Mouse (Mus musculus): ENCODE data around the gene Lrrk2. TPM values are rescaled to one million over a fixed set of nuclear protein-coding genes. Genes with fewer than 3 reads are reported as not detected.

Lrrk2 gene
- polyA plus RNA-seq, 1 experiment from 2014 or later, result 6.4 TPM

- no peak for ATAC-seq (ENCODE audit: insufficient number of reproducible peaks, insufficient read depth, low FRiP score, low TSS enrichment)
- no peaks in the 10 kb centered on the region for H3K36me3 ChIP-seq
- no peak overlapping the region for H3K9ac ChIP-seq
- no peak overlapping the region for H3K4me3 ChIP-seq
- no peaks in the 10 kb centered on the region for H3K27me3 ChIP-seq
- H3K4me2 ChIP-seq (replicated peaks), result no peak overlapping the region
- H3K4me1 ChIP-seq, result no peaks in the 10 kb centered on the region
- no peaks in the 10 kb centered on the region for H3K9me3 ChIP-seq
- no peak overlapping the region for H3K27ac ChIP-seq
- 87% methylated on average over 7 of the region's 7 CpGs for WGBS
These were observed 21.5 kb upstream of the Lrrk2 start for GRCm38 (mm10) chr15:91651493-91651892.

- no peaks in the 10 kb centered on the region for H3K36me3 ChIP-seq
- WGBS, result 87% methylated on average over 6 of the region's 6 CpGs
- no peak for ATAC-seq (ENCODE audit: insufficient number of reproducible peaks, insufficient read depth, low FRiP score, low TSS enrichment)
- H3K9me3 ChIP-seq, result no peaks in the 10 kb centered on the region
- H3K27me3 ChIP-seq, result no peaks in the 10 kb centered on the region
- no peak overlapping the region for H3K9ac ChIP-seq
- no peak overlapping the region for H3K27ac ChIP-seq
- no peak overlapping the region for H3K4me3 ChIP-seq
- no peak overlapping the region for H3K4me2 ChIP-seq (replicated peaks)
- H3K4me1 ChIP-seq, result no peaks in the 10 kb centered on the region
These were observed 14.7 kb upstream of the Lrrk2 start for GRCm38 (mm10) chr15:91658227-91658626.

- 86% methylated on average over 6 of the region's 6 CpGs for WGBS
- no peak for ATAC-seq (ENCODE audit: insufficient number of reproducible peaks, insufficient read depth, low FRiP score, low TSS enrichment)
- Histone ChIP-seq H3K9me3 (no peaks in the 10 kb centered on the region), H3K27me3 (no peaks in the 10 kb centered on the region), H3K9ac (no peak overlapping the region), H3K4me2 (replicated peaks) (no peak overlapping the region), H3K36me3 (no peaks in the 10 kb centered on the region), H3K4me1 (no peaks in the 10 kb centered on the region), H3K4me3 (no peak overlapping the region), H3K27ac (no peak overlapping the region)
These were observed 12.5 kb upstream of the Lrrk2 start for GRCm38 (mm10) chr15:91660277-91661078.

GRCm38 (mm10) chr15:91661079-91661369 lies 12.0 kb upstream of the Lrrk2 start:
- Histone ChIP-seq H3K27ac (no peak overlapping the region), H3K4me3 (no peak overlapping the region), H3K9me3 (no peaks in the 10 kb centered on the region), H3K4me1 (no peaks in the 10 kb centered on the region), H3K36me3 (no peaks in the 10 kb centered on the region), H3K27me3 (no peaks in the 10 kb centered on the region), H3K4me2 (replicated peaks) (no peak overlapping the region), H3K9ac (no peak overlapping the region)
- ATAC-seq (ENCODE audit: insufficient number of reproducible peaks, insufficient read depth, low FRiP score, low TSS enrichment), result no peak
- 81% methylated on average over 6 of the region's 6 CpGs for WGBS

- H3K27me3 ChIP-seq, result no peaks in the 10 kb centered on the region
- 82% methylated on average over 10 of the region's 10 CpGs for WGBS
These were observed 8.3 kb upstream of the Lrrk2 start for GRCm38 (mm10) chr15:91664586-91665132.

GRCm38 (mm10) chr15:91665530-91665929 lies 7.4 kb upstream of the Lrrk2 start:
- no peak overlapping the region for H3K27ac ChIP-seq
- no peaks in the 10 kb centered on the region for H3K36me3 ChIP-seq
- WGBS, result 89% methylated on average over 6 of the region's 6 CpGs
- no peak overlapping the region for H3K4me3 ChIP-seq
- H3K4me2 ChIP-seq (replicated peaks), result no peak overlapping the region
- H3K9ac ChIP-seq, result no peak overlapping the region
- H3K27me3 ChIP-seq, result no peaks in the 10 kb centered on the region
- ATAC-seq (ENCODE audit: insufficient number of reproducible peaks, insufficient read depth, low FRiP score, low TSS enrichment), result no peak
- no peaks in the 10 kb centered on the region for H3K9me3 ChIP-seq
- H3K4me1 ChIP-seq, result no peaks in the 10 kb centered on the region

More at GRCm38 (mm10) chr15:91664586-91665132, 8.3 kb upstream of the Lrrk2 start:
- Histone ChIP-seq H3K4me2 (replicated peaks) (no peak overlapping the region), H3K27ac (no peak overlapping the region), H3K9me3 (no peaks in the 10 kb centered on the region), H3K9ac (no peak overlapping the region), H3K4me1 (no peaks in the 10 kb centered on the region), H3K36me3 (no peaks in the 10 kb centered on the region), H3K4me3 (no peak overlapping the region)
- ATAC-seq (ENCODE audit: insufficient number of reproducible peaks, insufficient read depth, low FRiP score, low TSS enrichment), result no peak

GRCm38 (mm10) chr15:91671216-91671615 lies 1.8 kb upstream of the Lrrk2 start:
- H3K9ac ChIP-seq, result no peak overlapping the region

GRCm38 (mm10) chr15:91671987-91672386 lies 988 bp upstream of the Lrrk2 start:
- WGBS, result 68% methylated on average over 5 of the region's 5 CpGs
- Histone ChIP-seq H3K9ac (no peak overlapping the region), H3K27me3 (no peaks in the 10 kb centered on the region), H3K9me3 (no peaks in the 10 kb centered on the region), H3K4me1 (no peaks in the 10 kb centered on the region), H3K4me2 (replicated peaks) (no peak overlapping the region), H3K4me3 (no peak overlapping the region), H3K36me3 (no peaks in the 10 kb centered on the region), H3K27ac (no peak overlapping the region)
- ATAC-seq (ENCODE audit: insufficient number of reproducible peaks, insufficient read depth, low FRiP score, low TSS enrichment), result no peak

More at GRCm38 (mm10) chr15:91671216-91671615, 1.8 kb upstream of the Lrrk2 start:
- Histone ChIP-seq H3K9me3 (no peaks in the 10 kb centered on the region), H3K27me3 (no peaks in the 10 kb centered on the region), H3K4me1 (no peaks in the 10 kb centered on the region), H3K36me3 (no peaks in the 10 kb centered on the region), H3K27ac (no peak overlapping the region), H3K4me2 (replicated peaks) (no peak overlapping the region), H3K4me3 (no peak overlapping the region)
- ATAC-seq (ENCODE audit: insufficient number of reproducible peaks, insufficient read depth, low FRiP score, low TSS enrichment), result no peak
- 85% methylated on average over 2 of the region's 2 CpGs for WGBS

GRCm38 (mm10) chr15:91673569-91673905 lies 562 bp downstream of the Lrrk2 start:
- 32% methylated on average over 5 of the region's 5 CpGs for WGBS
- no peak for ATAC-seq (ENCODE audit: insufficient number of reproducible peaks, insufficient read depth, low FRiP score, low TSS enrichment)
- Histone ChIP-seq H3K4me1 (no peaks in the 10 kb centered on the region), H3K36me3 (no peaks in the 10 kb centered on the region), H3K27me3 (no peaks in the 10 kb centered on the region), H3K4me3 (peak overlapping the region; percentile 55), H3K27ac (no peak overlapping the region), H3K4me2 (replicated peaks) (peak overlapping the region; percentile 61), H3K9me3 (no peaks in the 10 kb centered on the region), H3K9ac (peak overlapping the region; percentile 72)

GRCm38 (mm10) chr15:91680116-91680515 lies 7.1 kb downstream of the Lrrk2 start:
- H3K9me3 ChIP-seq, result no peaks in the 10 kb centered on the region
- ATAC-seq (ENCODE audit: insufficient number of reproducible peaks, insufficient read depth, low FRiP score, low TSS enrichment), result no peak
- H3K4me2 ChIP-seq (replicated peaks), result no peak overlapping the region
- H3K9ac ChIP-seq, result no peak overlapping the region
- no peaks in the 10 kb centered on the region for H3K36me3 ChIP-seq
- WGBS, result 86% methylated on average over 2 of the region's 2 CpGs
- H3K4me3 ChIP-seq, result no peak overlapping the region
- no peak overlapping the region for H3K27ac ChIP-seq
- H3K27me3 ChIP-seq, result no peaks in the 10 kb centered on the region
- H3K4me1 ChIP-seq, result no peaks in the 10 kb centered on the region

GRCm38 (mm10) chr15:91685880-91686563 lies 13.0 kb downstream of the Lrrk2 start:
- Histone ChIP-seq H3K27me3 (no peaks in the 10 kb centered on the region), H3K9ac (no peak overlapping the region), H3K36me3 (no peaks in the 10 kb centered on the region), H3K4me1 (no peaks in the 10 kb centered on the region), H3K4me2 (replicated peaks) (no peak overlapping the region), H3K27ac (no peak overlapping the region), H3K4me3 (no peak overlapping the region), H3K9me3 (no peaks in the 10 kb centered on the region)
- no peak for ATAC-seq (ENCODE audit: insufficient number of reproducible peaks, insufficient read depth, low FRiP score, low TSS enrichment)
- WGBS, result 84% methylated on average over 7 of the region's 7 CpGs

- H3K4me2 ChIP-seq (replicated peaks), result no peak overlapping the region
- no peak for ATAC-seq (ENCODE audit: insufficient number of reproducible peaks, insufficient read depth, low FRiP score, low TSS enrichment)
- no peaks in the 10 kb centered on the region for H3K4me1 ChIP-seq
- H3K9ac ChIP-seq, result no peak overlapping the region
- no peaks in the 10 kb centered on the region for H3K9me3 ChIP-seq
- no peak overlapping the region for H3K4me3 ChIP-seq
- no peak overlapping the region for H3K27ac ChIP-seq
- no peaks in the 10 kb centered on the region for H3K27me3 ChIP-seq
- 89% methylated on average over 9 of the region's 9 CpGs for WGBS
- no peaks in the 10 kb centered on the region for H3K36me3 ChIP-seq
These were observed 17.7 kb downstream of the Lrrk2 start for GRCm38 (mm10) chr15:91690648-91691047.
